7 mouse cellular contexts compared by ENCODE assay signal in genomic region chr9:123528087-123528925, GRCm38 (mm10). TPM values are rescaled to one million over a fixed set of nuclear protein-coding genes. Genes with fewer than 3 reads are reported as not detected.
A peak's percentile ranks its signal among the peaks of the same experiment; 100 is the strongest.
DNase-seq lines count a peak whose midpoint lies in the region; ATAC-seq lines count a peak whose summit lies in the region.

No protein-coding gene starts in this region.

- peak overlapping the region; percentile 56 for H3K4me2 ChIP-seq in neural tube, embryonic 11.5 days (ENCODE audit: low read depth)
- peak overlapping the region; percentile 56 for H3K4me2 ChIP-seq in hindbrain, embryonic 11.5 days (replicated peaks; ENCODE audit: low read depth, low read length)

- H3K9ac ChIP-seq in neural tube, embryonic 11.5 days (ENCODE audit: low read length), result peak overlapping the region; percentile 53
- peak overlapping the region; percentile 55 for H3K9ac ChIP-seq in hindbrain, embryonic 11.5 days (ENCODE audit: low read depth, low read length)

- H3K27me3 ChIP-seq in neural tube, embryonic 11.5 days (ENCODE audit: control insufficient read depth, insufficient read depth, low read length), result no peaks in the 10 kb centered on the region
- no peaks in the 10 kb centered on the region for H3K27me3 ChIP-seq in hindbrain, embryonic 11.5 days (ENCODE audit: control insufficient read depth, insufficient read depth, low read length)

- DNase-seq in neural tube, embryonic 11.5 days (ENCODE audit: low spot score), result no peak
- DNase-seq in neural tube, embryonic 10.5 days (ENCODE audit: extremely low spot score, low spot score), result no peak
- peak; percentile 55 for DNase-seq in cerebellum, adult 9-11 months
- peak; percentile 37 for DNase-seq in hindbrain, embryonic 11.5 days (ENCODE audit: low spot score)
- DNase-seq in frontal cortex, postnatal 36 days (ENCODE audit: low spot score in 2 of 2), result no peak
- DNase-seq in ovary, postnatal 36 days (ENCODE audit: low spot score), result no peak

- no peaks in the 10 kb centered on the region for H3K9me3 ChIP-seq in neural tube, embryonic 11.5 days (ENCODE audit: control insufficient read depth, low read length)
- no peaks in the 10 kb centered on the region for H3K9me3 ChIP-seq in hindbrain, embryonic 11.5 days (ENCODE audit: control insufficient read depth, low read length)

- WGBS in neural tube, embryonic 11.5 days, result 26% methylated on average over 6 of the region's 6 CpGs
- WGBS in hindbrain, embryonic 11.5 days, result 32% methylated on average over 6 of the region's 6 CpGs
- 28% methylated on average over 6 of the region's 6 CpGs for WGBS in macrophage (ENCODE audit: missing documents)

- peaks cover 33% of the 10 kb centered on the region for H3K79me2 ChIP-seq in macrophage (ENCODE audit: inconsistent target)

- H3K36me3 ChIP-seq in neural tube, embryonic 11.5 days (ENCODE audit: control insufficient read depth, insufficient read depth, low read length), result no peaks in the 10 kb centered on the region
- H3K36me3 ChIP-seq in hindbrain, embryonic 11.5 days (ENCODE audit: control insufficient read depth, insufficient read depth, low read length), result no peaks in the 10 kb centered on the region
- H3K36me3 ChIP-seq in macrophage (ENCODE audit: inconsistent target), result no peaks in the 10 kb centered on the region

- peak overlapping the region; percentile 67 for H3K27ac ChIP-seq in neural tube, embryonic 11.5 days (ENCODE audit: low read depth, low read length)
- peak overlapping the region; percentile 85 for H3K27ac ChIP-seq in hindbrain, embryonic 11.5 days (ENCODE audit: low read depth, low read length)
- peak overlapping the region; percentile 82 for H3K27ac ChIP-seq in macrophage

- H3K4me1 ChIP-seq in neural tube, embryonic 11.5 days (ENCODE audit: control insufficient read depth, insufficient read depth, low read length), result peaks cover 7% of the 10 kb centered on the region
- no peaks in the 10 kb centered on the region for H3K4me1 ChIP-seq in hindbrain, embryonic 11.5 days (replicated peaks; ENCODE audit: control insufficient read depth, insufficient read depth, low read length)

- ATAC-seq in neural tube, embryonic 11.5 days (ENCODE audit: insufficient read depth, low FRiP score, low TSS enrichment), result no peak
- no peak for ATAC-seq in hindbrain, embryonic 11.5 days (ENCODE audit: low FRiP score)

- peak overlapping the region; percentile 79 for H3K4me3 ChIP-seq in neural tube, embryonic 11.5 days (ENCODE audit: low read depth, low read length)
- H3K4me3 ChIP-seq in hindbrain, embryonic 11.5 days (ENCODE audit: low read depth, low read length), result peak overlapping the region; percentile 92
- peak overlapping the region; percentile 60 for H3K4me3 ChIP-seq in macrophage (ENCODE audit: inconsistent target)

RNA-seq across cellular contexts. Expression of gene Sacm1l, which starts 1.3 kb away (rescaled TPM):
- 52.4 and 56.3 TPM in 2 replicates for polyA plus RNA-seq in neural tube, embryonic 11.5 days (2014; fragmentation: Nextera tagmentation; extraction: Ambion mirVana)
- 50.6 and 60.1 TPM in 2 replicates for polyA plus RNA-seq in hindbrain, embryonic 11.5 days (2014; fragmentation: Nextera tagmentation; extraction: Ambion mirVana)
- 10 to 100 TPM; 19.2 to 70.9 (median 46.6) TPM for total RNA-seq in macrophage (2018; cell fraction: chromatin; rRNA removed)
- total RNA-seq in macrophage (2018; cell fraction: cytosol; rRNA removed), result 10 to 100 TPM; 43.5 to 75.6 (median 56.9) TPM
- 10 to 100 TPM; 26.4 to 78.6 (median 42.4) TPM for total RNA-seq in macrophage (2018; cell fraction: nucleus; rRNA removed)
- 46.2 to 84.7 TPM (median 54.7 TPM) in 3 replicates for polyA plus RNA-seq in macrophage (2018)

RNA-seq across cellular contexts. Expression of gene Limd1, which starts 49.8 kb away (rescaled TPM):
- 48.1 and 52.4 TPM in 2 replicates for polyA plus RNA-seq in neural tube, embryonic 11.5 days (2014; fragmentation: Nextera tagmentation; extraction: Ambion mirVana)
- 37.5 and 40.0 TPM in 2 replicates for polyA plus RNA-seq in hindbrain, embryonic 11.5 days (2014; fragmentation: Nextera tagmentation; extraction: Ambion mirVana)
- 100 to 1,000 TPM in 1 of 26 experiments, 10 to 100 TPM in 25; 22.7 to 137 (median 49.9) TPM for total RNA-seq in macrophage (2018; cell fraction: chromatin; rRNA removed)
- total RNA-seq in macrophage (2018; cell fraction: cytosol; rRNA removed), result 10 to 100 TPM; 15.5 to 31.1 (median 23.3) TPM
- total RNA-seq in macrophage (2018; cell fraction: nucleus; rRNA removed), result 10 to 100 TPM; 22.8 to 70.3 (median 34.9) TPM
- 20.9 to 28.1 TPM (median 21.2 TPM) in 3 replicates for polyA plus RNA-seq in macrophage (2018)

Comparison
In these comparisons a context has a peak if more than half of its experiments do, and no peak if none do; other contexts are left out.
1. DNase-seq: peak in cerebellum, adult 9-11 months (single experiment) and hindbrain, embryonic 11.5 days (single experiment); none in neural tube, embryonic 11.5 days (single experiment), neural tube, embryonic 10.5 days (single experiment), frontal cortex, postnatal 36 days (0 of 2) and ovary, postnatal 36 days (single experiment).
2. Peak in every context shown above with its lines, with median percentiles within 50 percentile points of each other: H3K27ac ChIP-seq and H3K4me3 ChIP-seq.